Comparison of ENCODE assay signal across 8 mouse cellular contexts in genomic region chr3:66978457-66979381, GRCm38 (mm10). TPM values are rescaled to one million over a fixed set of nuclear protein-coding genes. Genes with fewer than 3 reads are reported as not detected.
A peak's percentile ranks its signal among the peaks of the same experiment; 100 is the strongest.
DNase-seq lines count a peak whose midpoint lies in the region; ATAC-seq and TF ChIP-seq lines count a peak whose summit lies in the region.

No protein-coding gene starts in this region.

- intact Hi-C loops in heart, postnatal 14 days (cut with DNase I) = loop anchor here (5.0 to 10.0 kb wide), 2 partner anchors 366 to 566 kb away; no protein-coding TSS in a partner anchor

- H3K27ac ChIP-seq in embryonic facial prominence, embryonic 13.5 days = peak overlapping the region; percentile 73
- H3K27ac ChIP-seq in midbrain, embryonic 13.5 days = peak overlapping the region; percentile 85
- no peak overlapping the region for H3K27ac ChIP-seq in layer of hippocampus, adult 2 months

- peak overlapping the region; percentile 74 for H3K4me2 ChIP-seq in embryonic facial prominence, embryonic 13.5 days
- H3K4me2 ChIP-seq in midbrain, embryonic 13.5 days (replicated peaks) = peak overlapping the region; percentile 63

- 0 out of 2 replicates have a peak, but pooled peaks cover 1% of the 10 kb centered on the region for H3K36me3 ChIP-seq in embryonic facial prominence, embryonic 13.5 days
- no peaks in the 10 kb centered on the region for H3K36me3 ChIP-seq in midbrain, embryonic 13.5 days

- TF ChIP-seq CTCF in layer of hippocampus, adult 2 months (conservative IDR thresholded peaks at IDR 0.05) = no peak

- H3K9ac ChIP-seq in embryonic facial prominence, embryonic 13.5 days = peak overlapping the region; percentile 87
- peak overlapping the region; percentile 84 for H3K9ac ChIP-seq in midbrain, embryonic 13.5 days (replicated peaks)

- 2% methylated on average over 45 of the region's 45 CpGs for WGBS in embryonic facial prominence, embryonic 13.5 days
- WGBS in midbrain, embryonic 13.5 days = under 1% methylated on average over 45 of the region's 45 CpGs

- ATAC-seq in embryonic facial prominence, embryonic 13.5 days (ENCODE audit: insufficient number of reproducible peaks, insufficient read depth, low FRiP score, low TSS enrichment, low read depth) = no peak
- ATAC-seq in midbrain, embryonic 13.5 days = no peak
- ATAC-seq in erythroblast, adult 5-6 weeks (replicated peaks; ENCODE audit: low FRiP score, poor library complexity, severe bottlenecking) = no peak

- peak overlapping the region; percentile 63 for H3K4me3 ChIP-seq in embryonic facial prominence, embryonic 13.5 days
- H3K4me3 ChIP-seq in midbrain, embryonic 13.5 days (replicated peaks) = peak overlapping the region; percentile 61
- H3K4me3 ChIP-seq in layer of hippocampus, adult 2 months = no peak overlapping the region

- H3K4me1 ChIP-seq in embryonic facial prominence, embryonic 13.5 days = peaks cover 24% of the 10 kb centered on the region
- peaks cover 29% of the 10 kb centered on the region for H3K4me1 ChIP-seq in midbrain, embryonic 13.5 days (replicated peaks)

- DNase-seq in testis, postnatal 10 days (ENCODE audit: low spot score) = peak; percentile 43
- no peak for DNase-seq in testis, postnatal 14 days (ENCODE audit: low spot score)
- peak; percentile 23 to 31 for DNase-seq in heart, postnatal 14 days
- no peak for DNase-seq in layer of hippocampus, adult 2 months (ENCODE audit: low spot score in 2 of 2)
- no peak for DNase-seq in spleen, postnatal 10 days (ENCODE audit: low spot score in 2 of 2)

- H3K9me3 ChIP-seq in embryonic facial prominence, embryonic 13.5 days = no peaks in the 10 kb centered on the region
- H3K9me3 ChIP-seq in midbrain, embryonic 13.5 days = no peaks in the 10 kb centered on the region

- peaks cover 83% of the 10 kb centered on the region for H3K27me3 ChIP-seq in embryonic facial prominence, embryonic 13.5 days
- H3K27me3 ChIP-seq in midbrain, embryonic 13.5 days = peaks cover 67% of the 10 kb centered on the region

RNA-seq across cellular contexts. Expression of gene Rsrc1, which starts 2.5 kb away (rescaled TPM):
- 44.5 and 49.7 TPM in 2 replicates for polyA plus RNA-seq in embryonic facial prominence, embryonic 13.5 days (2015; fragmentation: Nextera tagmentation; extraction: Ambion mirVana)
- total RNA-seq in heart, postnatal 14 days (2021) = 10 to 100 TPM; 11.3 to 11.8 TPM
- 44.6 and 49.5 TPM in 2 replicates for polyA plus RNA-seq in midbrain, embryonic 13.5 days (2015; fragmentation: Nextera tagmentation; extraction: Ambion mirVana)
- 10 to 100 TPM; 40.2 to 41.5 TPM for total RNA-seq in layer of hippocampus, adult 2 months (2021)
- 5.0 and 6.7 TPM in 2 replicates for total RNA-seq in erythroblast, adult 5-6 weeks (2015; ENCODE audit: low replicate concordance)
- total RNA-seq in erythroblast, adult 5-6 weeks (2017; ENCODE audit: low replicate concordance) = 4.2 and 6.8 TPM in 2 replicates

RNA-seq across cellular contexts. Expression of gene Shox2, which starts 2.9 kb away (rescaled TPM):
- 30.9 and 44.3 TPM in 2 replicates for polyA plus RNA-seq in embryonic facial prominence, embryonic 13.5 days (2015; fragmentation: Nextera tagmentation; extraction: Ambion mirVana)
- total RNA-seq in heart, postnatal 14 days (2021) = 1 to 10 TPM; 1.0 to 1.8 TPM
- 90.2 and 104 TPM in 2 replicates for polyA plus RNA-seq in midbrain, embryonic 13.5 days (2015; fragmentation: Nextera tagmentation; extraction: Ambion mirVana)
- total RNA-seq in layer of hippocampus, adult 2 months (2021) = under 1 TPM in 1 of 2 experiments, not detected in 1; 0.87 TPM
- not detected in 2 replicates for total RNA-seq in erythroblast, adult 5-6 weeks (2015; ENCODE audit: low replicate concordance)
- total RNA-seq in erythroblast, adult 5-6 weeks (2017; ENCODE audit: low replicate concordance) = not detected in 2 replicates

Comparison
In these comparisons a context has a peak if more than half of its experiments do, and no peak if none do; other contexts are left out.
1. DNase-seq: peak in testis, postnatal 10 days (single experiment) and heart, postnatal 14 days (2 of 2); none in testis, postnatal 14 days (single experiment), layer of hippocampus, adult 2 months (0 of 2) and spleen, postnatal 10 days (0 of 2).